Mouse (Mus musculus) intestine, postnatal 0 days (tissue): Measurements from ENCODE around the gene Kiss1r. TPM values are rescaled to one million over a fixed set of nuclear protein-coding genes. Genes with fewer than 3 reads are reported as not detected.

ENCODE experiments used
- ATAC-seq: fragments of 200-750 bp; cut with Nextera tagmentation; 2 replicates; pipeline ENCODE4 v1.8.0; 2017; ENCODE audit warnings: mild to moderate bottlenecking, moderate TSS enrichment, moderate library complexity
- H3K27ac ChIP-seq: fragments of 300-500 bp; sonication (generic); 2 replicates; pipeline ENCODE4 v1.5.1; 2014; ENCODE audit warnings: mild to moderate bottlenecking, low read depth, low read length, moderate library complexity
- H3K27me3 ChIP-seq: fragments of 300-500 bp; sonication (generic); replicated peaks from 2 replicates; pipeline ENCODE4 v1.6.1; 2014; ENCODE audit warnings: low read length, mixed read lengths; ENCODE audit not compliant: control insufficient read depth, insufficient read depth
- H3K36me3 ChIP-seq: fragments of 300-500 bp; sonication (generic); 2 replicates; pipeline ENCODE4 v1.6.1; 2014; ENCODE audit warnings: mild to moderate bottlenecking, moderate library complexity; ENCODE audit not compliant: control insufficient read depth, insufficient read depth
- H3K4me1 ChIP-seq: fragments of 300-500 bp; sonication (generic); replicated peaks from 2 replicates; pipeline ENCODE4 v1.6.1; 2014; ENCODE audit warnings: antibody characterized with exemption, low read length, mixed read lengths; ENCODE audit not compliant: control insufficient read depth, insufficient read depth
- H3K4me2 ChIP-seq: fragments of 300-500 bp; sonication (generic); replicated peaks from 2 replicates; pipeline ENCODE4 v1.6.1; 2014; ENCODE audit warnings: low read depth, mild to moderate bottlenecking, moderate library complexity
- H3K4me3 ChIP-seq: fragments of 300-500 bp; sonication (generic); 2 replicates; pipeline ENCODE4 v1.5.1; 2014; ENCODE audit warnings: low read depth, low read length
- H3K9ac ChIP-seq: fragments of 300-500 bp; sonication (generic); 2 replicates; pipeline ENCODE4 v1.6.1; 2014; ENCODE audit warnings: mild to moderate bottlenecking, low read depth, low read length
- H3K9me3 ChIP-seq: fragments of 300-500 bp; sonication (generic); 2 replicates; pipeline ENCODE4 v1.6.1; 2016; ENCODE audit warnings: mixed run types; ENCODE audit not compliant: control insufficient read depth
- CTCF ChIP-seq: sonication (generic); IDR thresholded peaks from 2 replicates; pipeline ENCODE4 v1.5.1; 2016; ENCODE audit warnings: low read depth, mild to moderate bottlenecking, control low read depth, antibody characterized with exemption, moderate library complexity
- WGBS: fragments of 180-500 bp; shearing (Covaris S2); extraction: QIAGEN DNeasy Blood & Tissue Kit; methylation state at CpG from one replicate; pipeline ENCODE4 v1.1.7; 2014; 5-methylcytosine and 5-hydroxymethylcytosine counted together
- polyA plus RNA-seq: library from polyadenylated mRNA; unstranded; fragments of >200 nt; fragmentation: Nextera tagmentation; extraction: Ambion mirVana; gene quantifications from 2 replicates; pipeline ENCODE4 v1.2.1, GENCODE M21; 2015

The Kiss1r gene
- polyA plus RNA-seq, 1 experiment from 2014 or later = 0.47 TPM

GRCm38 (mm10) chr10:79925785-79926490 lies 9.2 kb downstream of the Kiss1r start:
- H3K4me3 ChIP-seq = peak overlapping the region; percentile 98

GRCm38 (mm10) chr10:79926491-79927323 lies 9.9 kb downstream of the Kiss1r start, which contains the start of gene Arid3a:
TSS of gene Arid3a (plus strand) at chr10:79927043.
- H3K4me3 ChIP-seq = peak within 1 kb of the TSS; percentile 98
- H3K9me3 ChIP-seq = no peaks in the 10 kb centered on the region
- peak within 1 kb of the TSS; percentile 91 for H3K9ac ChIP-seq
- H3K27me3 ChIP-seq = peaks cover 8% of the 10 kb centered on the region
- H3K4me2 ChIP-seq = peak within 1 kb of the TSS; percentile 90
- WGBS = under 1% methylated on average over 63 of the region's 63 CpGs
- peaks cover 4% of the 10 kb centered on the region; the same call in 1 of the 2 replicates for H3K4me1 ChIP-seq
- 0 out of 2 replicates have a peak, but pooled peaks have one; percentile 0 for TF ChIP-seq CTCF
- ATAC-seq = peak; percentile 79
- peak within 1 kb of the TSS; percentile 92 for H3K27ac ChIP-seq
- H3K36me3 ChIP-seq = peaks cover 17% of the 10 kb centered on the region

More at GRCm38 (mm10) chr10:79925785-79926490, 9.2 kb downstream of the Kiss1r start:
- Histone ChIP-seq H3K9me3 (no peaks in the 10 kb centered on the region), H3K36me3 (peaks cover 10% of the 10 kb centered on the region), H3K27ac (peak overlapping the region; percentile 92), H3K27me3 (peaks cover 13% of the 10 kb centered on the region), H3K4me2 (peak overlapping the region; percentile 90), H3K4me1 (peaks cover 7% of the 10 kb centered on the region; the same call in 1 of the 2 replicates), H3K9ac (peak overlapping the region; percentile 91)
- TF ChIP-seq CTCF = 0 out of 2 replicates have a peak, but pooled peaks have one; percentile 1
- no peak; the same call in 1 of the 2 replicates for ATAC-seq
- WGBS = 5% methylated on average over 15 of the region's 15 CpGs

- peak; percentile 50 for TF ChIP-seq CTCF
- Histone ChIP-seq H3K4me1 (peaks cover 6% of the 10 kb centered on the region; the same call in 1 of the 2 replicates), H3K4me3 (peak overlapping the region; percentile 98), H3K27me3 (peaks cover under 1% of the 10 kb centered on the region; the same call in 1 of the 2 replicates), H3K4me2 (peak overlapping the region; percentile 90), H3K36me3 (peaks cover 22% of the 10 kb centered on the region), H3K9ac (peak overlapping the region; percentile 91), H3K9me3 (no peaks in the 10 kb centered on the region), H3K27ac (peak overlapping the region; percentile 92)
- WGBS = under 1% methylated on average over 54 of the region's 54 CpGs
- ATAC-seq = peak; percentile 26
Measured at GRCm38 (mm10) chr10:79927324-79928029, 10.7 kb downstream of the Kiss1r start.

- ATAC-seq = no peak
- H3K27ac ChIP-seq = peak overlapping the region; percentile 92
- no peaks in the 10 kb centered on the region for H3K27me3 ChIP-seq
- peaks cover 22% of the 10 kb centered on the region for H3K36me3 ChIP-seq
- no peak for TF ChIP-seq CTCF
- peak overlapping the region; percentile 90 for H3K4me2 ChIP-seq
- no peaks in the 10 kb centered on the region for H3K9me3 ChIP-seq
- peaks cover 10% of the 10 kb centered on the region; the same call in 1 of the 2 replicates for H3K4me1 ChIP-seq
- peak overlapping the region; percentile 98 for H3K4me3 ChIP-seq
- WGBS = 0% methylated on average over 28 of the region's 29 CpGs
- peak overlapping the region; percentile 91 for H3K9ac ChIP-seq
Measured at GRCm38 (mm10) chr10:79928030-79928694, 11.4 kb downstream of the Kiss1r start.

- H3K4me2 ChIP-seq = peak overlapping the region; percentile 90
- no peak for TF ChIP-seq CTCF
- H3K36me3 ChIP-seq = peaks cover 22% of the 10 kb centered on the region
- no peaks in the 10 kb centered on the region for H3K27me3 ChIP-seq
- 22% methylated on average over 9 of the region's 9 CpGs for WGBS
- peak overlapping the region; percentile 92 for H3K27ac ChIP-seq
- no peaks in the 10 kb centered on the region for H3K9me3 ChIP-seq
- peak overlapping the region; percentile 45 for H3K9ac ChIP-seq
- no peak for ATAC-seq
- peak overlapping the region; percentile 98 for H3K4me3 ChIP-seq
- peaks cover 18% of the 10 kb centered on the region for H3K4me1 ChIP-seq
Measured at GRCm38 (mm10) chr10:79928907-79929701, 12.3 kb downstream of the Kiss1r start.
